Mouse (Mus musculus) forebrain, embryonic 16.5 days (tissue): Measurements from ENCODE around the gene Pdcd5. TPM values are rescaled to one million over a fixed set of nuclear protein-coding genes. Genes with fewer than 3 reads are reported as not detected.

Source experiments
- polyA plus RNA-seq: library from polyadenylated mRNA; unstranded; fragments of >200 nt; fragmentation: Nextera tagmentation; extraction: Ambion mirVana; gene quantifications from 2 replicates; pipeline ENCODE4 v1.2.1, GENCODE M21; 2015

Pdcd5 gene
- polyA plus RNA-seq, 1 experiment from 2014 or later, result 235 TPM

Other genes with a start within 250 kb of the Pdcd5 start
- gene Slc7a9, start 198.7 kb downstream of the Pdcd5 start, polyA plus RNA-seq, result 0.11 TPM in 1 of 2 replicates, not detected in the other
- gene Tdrd12, start 109.8 kb downstream of the Pdcd5 start, polyA plus RNA-seq, result 0.60 and 0.84 TPM in 2 replicates
- gene Nudt19, start 91.2 kb downstream of the Pdcd5 start, polyA plus RNA-seq, result 111 and 123 TPM in 2 replicates
- 0.11 and 0.22 TPM in 2 replicates for gene Rgs9bp, start 61.9 kb downstream of the Pdcd5 start, polyA plus RNA-seq
- gene Ankrd27, start 61.3 kb downstream of the Pdcd5 start, polyA plus RNA-seq, result 35.7 and 38.9 TPM in 2 replicates
- 45.0 and 56.0 TPM in 2 replicates for gene Dpy19l3, start 106.9 kb upstream of the Pdcd5 start, polyA plus RNA-seq
- gene Zfp507, start 155.5 kb upstream of the Pdcd5 start, polyA plus RNA-seq, result 18.5 and 18.8 TPM in 2 replicates